Mouse (Mus musculus) bone marrow, adult 2 months (tissue): Measurements from ENCODE around the gene Lats1. TPM values are rescaled to one million over a fixed set of nuclear protein-coding genes. Genes with fewer than 3 reads are reported as not detected.

Source experiments
- H3K27ac ChIP-seq: fragments of 200-500 bp; 2 replicates; pipeline ENCODE4 v1.5.1; 2012; ENCODE audit warnings: low read depth, mild to moderate bottlenecking, control low read depth, inconsistent platforms, low read length; ENCODE audit not compliant: control insufficient read depth, poor library complexity, insufficient read depth
- H3K4me1 ChIP-seq: fragments of 200-500 bp; 2 replicates; pipeline ENCODE4 v1.6.1; 2011; ENCODE audit warnings: low read length; ENCODE audit not compliant: control insufficient read depth, insufficient read depth
- H3K4me3 ChIP-seq: fragments of 200-500 bp; replicated peaks from 2 replicates; pipeline ENCODE3; 2011; ENCODE audit warnings: mild to moderate bottlenecking, low read depth, low read length, control low read depth; ENCODE audit not compliant: control insufficient read depth
- CTCF ChIP-seq: fragments of 200-500 bp; IDR thresholded peaks from 2 replicates; pipeline ENCODE4 v1.5.1; 2011; ENCODE audit warnings: low read length, control low read depth; ENCODE audit not compliant: control insufficient read depth, insufficient read depth
- POLR2A ChIP-seq: fragments of 200-500 bp; IDR thresholded peaks from 2 replicates; pipeline ENCODE4 v1.6.1; 2011; ENCODE audit warnings: low read depth, mild to moderate bottlenecking, control low read depth, low read length, borderline replicate concordance; ENCODE audit not compliant: control insufficient read depth
- WGBS: fragments of 180-500 bp; shearing (Covaris S2); methylation state at CpG from one replicate; pipeline ENCODE4 v1.1.7; 2018; 5-methylcytosine and 5-hydroxymethylcytosine counted together
- polyA plus RNA-seq: library from polyadenylated mRNA; stranded (reverse); fragments of >200 nt; gene quantifications from 2 replicates; pipeline ENCODE4 v1.2.4, GENCODE M21; 2011; ENCODE audit warnings: low replicate concordance; ENCODE audit not compliant: missing spikeins, insufficient read depth, insufficient read length

Lats1 gene
- polyA plus RNA-seq, 1 experiment: 6.0 TPM

DNA sequence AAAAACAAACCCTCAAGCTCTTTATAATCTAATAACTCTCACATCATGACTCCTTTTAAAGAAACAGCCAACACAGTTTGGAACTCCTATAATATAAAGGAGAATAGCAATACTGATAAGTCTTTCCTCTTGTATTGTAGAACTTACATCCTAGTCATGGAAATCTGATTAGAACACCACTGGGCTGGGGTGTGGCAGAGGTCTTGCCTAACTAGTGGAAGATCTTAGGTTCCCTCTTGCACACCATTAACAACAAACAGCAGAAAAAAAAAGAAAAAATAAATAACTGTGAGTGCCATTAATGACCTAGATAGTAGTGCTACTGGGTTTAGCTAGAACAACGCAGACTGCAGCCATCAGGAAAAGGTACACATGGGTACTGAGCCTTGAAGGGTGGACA is 16.1 kb upstream of the Lats1 start:
- H3K27ac ChIP-seq: peak overlapping the region; percentile 66
- TF ChIP-seq CTCF (no peak), POLR2A (no peak)
- WGBS: 84% methylated on average over 1 of the region's 1 CpGs

DNA sequence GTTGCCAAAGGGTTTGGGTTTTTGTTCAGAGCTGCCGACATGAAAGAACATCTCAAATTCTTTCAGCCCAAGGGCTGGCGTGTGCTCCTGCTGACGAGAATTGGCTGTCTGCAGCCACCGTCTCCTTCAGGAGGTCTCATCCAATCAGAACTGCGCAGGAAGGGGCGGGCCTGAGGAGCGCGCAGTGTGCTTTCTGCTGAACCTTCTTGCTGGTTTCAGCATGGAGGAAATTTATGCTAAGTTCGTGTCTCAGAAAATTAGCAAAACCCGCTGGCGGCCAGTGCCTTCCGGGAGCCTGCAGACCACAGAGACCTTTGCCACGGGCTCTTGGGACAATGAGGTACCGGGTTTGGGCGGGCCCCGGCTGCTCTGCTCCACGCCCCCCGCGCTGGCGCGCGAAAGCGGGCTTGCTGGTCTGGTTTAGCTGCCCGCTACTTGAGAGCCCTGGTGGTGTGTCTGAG is 13.6 kb upstream of the Lats1 start, which contains the start of gene Nup43:
Gene Nup43 (plus strand): TSS at position 162 of the 461 bp plus-strand sequence.
- Histone ChIP-seq H3K4me1 (no peaks in the 10 kb centered on the region; the same call in 1 of the 2 replicates), H3K27ac (peak within 1 kb of the TSS; percentile 23; the same call in 1 of the 2 replicates), H3K4me3 (peak within 1 kb of the TSS; percentile 72)
- WGBS: under 1% methylated on average over 24 of the region's 24 CpGs
- TF ChIP-seq CTCF: no peak
- TF ChIP-seq POLR2A: peak; percentile 38; the same call in 1 of the 2 replicates

More for the DNA sequence above, 16.1 kb upstream of the Lats1 start:
- H3K4me3 ChIP-seq: no peak overlapping the region
- no peaks in the 10 kb centered on the region; the same call in 1 of the 2 replicates for H3K4me1 ChIP-seq

DNA sequence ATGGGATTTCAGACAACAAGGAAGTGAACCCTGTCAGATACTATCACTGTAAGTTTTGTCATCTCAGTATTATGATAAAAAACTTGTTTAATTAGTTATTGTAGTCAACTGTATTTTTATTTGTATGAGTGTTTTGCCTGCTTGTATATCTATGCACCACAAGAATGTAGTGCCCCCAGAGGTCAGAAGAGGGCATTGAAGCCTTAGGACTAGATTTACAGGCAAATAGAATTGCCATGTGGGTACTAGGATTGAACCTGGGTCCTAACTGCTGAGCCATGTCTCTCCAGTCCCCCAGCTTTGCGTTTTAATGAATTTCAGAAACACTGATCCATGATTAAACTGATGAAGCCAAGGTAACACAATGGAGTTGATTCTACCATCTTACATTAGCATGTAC is 7.3 kb upstream of the Lats1 start:
- no peak overlapping the region for H3K27ac ChIP-seq
- 53% methylated on average over 1 of the region's 1 CpGs for WGBS
- TF ChIP-seq POLR2A (no peak), CTCF (peak; percentile 28; the same call in 1 of the 2 replicates)
- H3K4me3 ChIP-seq: no peak overlapping the region
- no peaks in the 10 kb centered on the region for H3K4me1 ChIP-seq

DNA sequence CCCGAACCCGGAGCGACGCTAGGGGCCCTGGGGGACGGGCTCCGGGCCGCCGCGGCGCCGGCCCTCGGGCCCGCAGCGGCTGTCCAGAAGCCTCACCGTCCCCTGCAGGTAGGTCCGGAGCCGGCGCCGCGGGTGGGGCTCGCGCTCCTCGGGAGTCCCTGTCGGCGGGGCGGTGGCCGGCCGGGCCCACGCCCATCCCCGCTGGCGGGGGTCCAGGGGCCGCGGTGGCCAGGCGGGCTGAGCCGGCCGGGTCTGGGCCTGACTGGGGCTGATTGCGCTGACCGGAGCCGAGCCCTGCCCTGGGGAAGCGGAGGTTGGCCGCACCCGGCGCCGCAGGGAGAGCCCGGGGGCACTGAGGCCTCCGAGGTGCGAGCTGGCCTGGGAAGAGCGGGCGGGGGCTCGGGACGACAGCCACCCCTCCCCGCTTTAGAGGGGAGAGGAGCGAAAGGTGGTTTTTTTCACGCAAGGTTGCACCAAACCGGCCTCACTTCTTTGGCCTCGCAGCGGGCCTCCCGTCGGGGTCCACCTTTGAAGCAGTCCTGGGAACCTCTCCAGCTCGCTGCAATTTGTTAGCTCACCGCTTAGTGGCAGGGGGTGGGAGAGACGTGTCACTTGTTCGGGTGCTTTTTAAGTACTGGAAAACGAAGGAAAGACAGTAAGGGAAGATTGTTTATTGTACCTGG is 470 bp downstream of the Lats1 start:
- no peaks in the 10 kb centered on the region for H3K4me1 ChIP-seq
- peak overlapping the region; percentile 86 for H3K27ac ChIP-seq
- under 1% methylated on average over 50 of the region's 64 CpGs for WGBS
- peak overlapping the region; percentile 87 for H3K4me3 ChIP-seq
- TF ChIP-seq POLR2A (no peak), CTCF (peak; percentile 9; the same call in 1 of the 2 replicates)

DNA sequence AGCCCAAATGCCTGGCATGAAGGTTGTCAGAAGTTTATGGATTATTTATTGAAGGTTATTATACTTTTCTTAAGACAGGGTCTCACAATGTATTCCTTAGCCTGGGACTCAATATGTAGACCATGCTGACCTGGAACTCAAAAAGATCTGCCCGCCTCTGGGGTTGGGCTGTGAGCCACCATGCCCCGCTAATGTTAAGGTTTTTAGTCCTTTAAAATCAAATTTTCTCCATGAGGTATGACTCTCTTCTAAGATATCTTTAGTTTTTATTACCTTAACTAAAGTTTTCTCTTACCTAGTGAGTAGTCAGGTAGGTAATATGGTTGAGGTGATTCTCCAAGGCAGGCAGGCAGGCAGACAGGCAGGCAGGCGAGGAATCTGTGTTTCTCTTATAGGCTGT is 1.2 kb downstream of the Lats1 start:
- Histone ChIP-seq H3K27ac (no peak overlapping the region), H3K4me1 (no peaks in the 10 kb centered on the region), H3K4me3 (peak overlapping the region; percentile 18)
- no peak for TF ChIP-seq CTCF
- no peak for TF ChIP-seq POLR2A
- 56% methylated on average over 3 of the region's 3 CpGs for WGBS

DNA sequence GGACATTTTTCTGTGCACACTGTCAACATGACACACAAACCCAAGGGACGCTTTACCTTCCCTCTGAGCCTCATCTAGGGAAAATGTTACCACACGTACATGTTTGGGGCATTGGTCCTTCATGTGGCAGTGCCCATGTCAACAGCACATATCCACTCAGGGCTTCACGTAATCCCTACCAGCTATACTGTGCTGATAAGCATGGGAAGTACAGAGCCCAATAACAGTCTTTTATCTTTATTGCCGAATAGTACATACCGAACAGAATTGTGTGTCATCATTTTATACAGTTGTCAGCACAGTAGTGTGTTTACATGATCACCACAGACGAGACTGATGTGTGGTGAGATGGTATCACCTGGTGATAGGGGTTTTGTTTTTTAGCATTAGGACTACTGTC is 5.9 kb downstream of the Lats1 start:
- no peaks in the 10 kb centered on the region; the same call in 1 of the 2 replicates for H3K4me1 ChIP-seq
- no peak overlapping the region for H3K27ac ChIP-seq
- 73% methylated on average over 6 of the region's 6 CpGs for WGBS
- H3K4me3 ChIP-seq: no peak overlapping the region
- TF ChIP-seq POLR2A (no peak), CTCF (no peak)

DNA sequence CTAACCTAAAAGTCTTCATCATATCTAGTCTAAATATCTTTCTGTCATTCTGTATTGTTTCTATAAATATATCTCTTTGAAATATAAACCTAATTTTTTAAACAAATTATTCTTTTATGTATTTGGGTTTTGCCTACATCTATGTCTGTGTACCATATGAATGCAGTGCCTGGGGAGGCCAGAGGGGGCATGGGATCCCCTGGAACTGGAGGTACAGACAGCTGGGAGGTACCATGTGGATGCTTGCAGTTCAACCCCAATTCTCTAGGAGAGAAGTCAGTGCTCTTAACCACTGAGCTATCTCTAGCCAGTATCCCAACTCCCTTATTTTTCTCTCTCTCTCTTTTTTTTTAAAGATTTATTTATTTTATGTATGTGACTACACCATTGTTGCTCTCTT is 14.3 kb downstream of the Lats1 start:
- Histone ChIP-seq H3K4me1 (no peaks in the 10 kb centered on the region), H3K27ac (no peak overlapping the region), H3K4me3 (no peak overlapping the region)
- TF ChIP-seq CTCF (peak; percentile 19; the same call in 1 of the 2 replicates), POLR2A (no peak)

DNA sequence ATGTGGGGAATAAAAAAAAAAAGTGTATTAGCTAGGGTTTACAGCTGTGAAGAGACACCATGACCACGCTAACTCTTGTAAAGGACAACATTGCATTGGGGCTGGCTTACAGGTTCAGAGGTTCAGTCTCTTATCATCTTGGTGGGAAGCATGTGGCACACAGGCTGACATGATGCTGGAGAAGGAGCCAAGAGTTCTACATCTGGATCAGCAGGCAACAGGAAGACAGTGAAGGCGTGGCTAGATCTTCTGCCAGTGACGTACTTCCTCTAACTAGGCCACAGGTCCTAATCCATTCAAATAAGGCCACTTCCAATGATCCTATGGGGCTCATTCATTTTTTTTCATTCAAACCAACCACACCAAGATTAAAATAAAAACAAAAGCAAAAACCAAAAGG is 19.1 kb downstream of the Lats1 start:
- WGBS: 53% methylated on average over 3 of the region's 3 CpGs
- H3K4me3 ChIP-seq: no peak overlapping the region

DNA sequence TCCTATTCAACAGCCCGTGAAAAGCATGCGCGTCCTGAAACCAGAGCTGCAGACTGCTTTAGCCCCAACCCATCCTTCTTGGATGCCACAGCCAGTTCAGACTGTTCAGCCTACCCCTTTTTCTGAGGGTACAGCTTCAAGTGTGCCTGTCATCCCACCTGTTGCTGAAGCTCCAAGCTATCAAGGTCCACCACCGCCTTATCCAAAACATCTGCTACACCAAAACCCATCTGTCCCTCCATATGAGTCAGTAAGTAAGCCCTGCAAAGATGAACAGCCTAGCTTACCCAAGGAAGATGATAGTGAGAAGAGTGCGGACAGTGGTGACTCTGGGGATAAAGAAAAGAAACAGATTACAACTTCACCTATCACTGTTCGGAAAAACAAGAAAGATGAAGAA is 21.6 kb downstream of the Lats1 start:
- no peak overlapping the region for H3K4me3 ChIP-seq
- WGBS: 96% methylated on average over 6 of the region's 6 CpGs
- no peaks in the 10 kb centered on the region for H3K4me1 ChIP-seq
- TF ChIP-seq CTCF (no peak), POLR2A (no peak)
- H3K27ac ChIP-seq: no peak overlapping the region

More for the DNA sequence above, 19.1 kb downstream of the Lats1 start:
- TF ChIP-seq POLR2A: no peak
- TF ChIP-seq CTCF: no peak
- Histone ChIP-seq H3K4me1 (no peaks in the 10 kb centered on the region), H3K27ac (no peak overlapping the region)
